9 mouse cellular contexts compared by ENCODE assay signal in the genomic region with DNA sequence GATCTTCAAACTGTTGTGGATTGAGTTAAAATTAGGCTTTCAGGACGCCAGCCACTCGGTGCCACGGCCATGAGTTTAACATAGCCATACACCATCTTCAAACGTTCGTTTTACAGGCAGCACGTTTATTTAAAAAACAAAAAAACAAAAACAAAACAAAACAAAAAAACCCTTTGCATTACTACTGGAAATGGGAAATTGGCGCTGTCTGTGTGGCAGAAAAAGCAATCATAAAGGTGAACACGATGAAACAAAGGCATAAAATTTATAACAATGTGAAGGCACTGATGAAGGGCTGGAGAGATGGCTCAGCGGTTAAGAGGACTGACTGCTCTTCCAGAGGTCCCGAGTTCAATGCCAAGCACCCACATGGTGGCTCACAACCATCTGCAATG. TPM values are rescaled to one million over a fixed set of nuclear protein-coding genes. Genes with fewer than 3 reads are reported as not detected.
A peak's percentile ranks its signal among the peaks of the same experiment; 100 is the strongest.
DNase-seq lines count a peak whose midpoint lies in the region; ATAC-seq and TF ChIP-seq lines count a peak whose summit lies in the region.
"Had no signal": no experiment of that assay in that cellular context is flagged by ENCODE, and none has a peak within 500 bp of the region (broad histone marks: within the 10 kb centered on the region; RNA-seq: fewer than 3 reads in every experiment).

Gene Tekt1 (minus strand): TSS at position 96 of the 395 bp plus-strand sequence.

- H3K27ac ChIP-seq in heart, embryonic 11.5 days (ENCODE audit: low read depth, low read length) = no peak within 1 kb of the TSS
- no peak within 1 kb of the TSS for H3K27ac ChIP-seq in thymus, adult 2 months (ENCODE audit: control insufficient read depth, insufficient read depth, low read length)
- H3K27ac ChIP-seq in liver, embryonic 12.5 days = no peak within 1 kb of the TSS

- WGBS in heart, embryonic 11.5 days (ENCODE audit: insufficient replicate concordance) = 36% methylated on average over 10 of the region's 10 CpGs
- WGBS in thymus, adult 2 months = 28% methylated on average over 10 of the region's 10 CpGs
- 25% methylated on average over 10 of the region's 10 CpGs for WGBS in liver, embryonic 12.5 days (ENCODE audit: insufficient replicate concordance)

- H3K9ac ChIP-seq in heart, embryonic 11.5 days (ENCODE audit: low read depth, low read length) = peak within 1 kb of the TSS; percentile 73
- peak within 1 kb of the TSS; percentile 25 for H3K9ac ChIP-seq in liver, embryonic 12.5 days

- H3K27me3 ChIP-seq in heart, embryonic 11.5 days (ENCODE audit: control insufficient read depth, insufficient read depth, low read length) = no peaks in the 10 kb centered on the region
- H3K27me3 ChIP-seq in thymus, adult 2 months (ENCODE audit: control insufficient read depth, insufficient read depth, low read length) = peaks cover 6% of the 10 kb centered on the region; the same call in 1 of the 2 replicates
- peaks cover 23% of the 10 kb centered on the region for H3K27me3 ChIP-seq in liver, embryonic 12.5 days (replicated peaks)

- no peak for DNase-seq in heart, postnatal 25 days (ENCODE audit: low spot score)
- DNase-seq in thymus, adult 2 months = no peak
- no peak for DNase-seq in thymus, postnatal 10 days (ENCODE audit: low spot score in 2 of 2)
- no peak for DNase-seq in ovary, adult 18-20 months (ENCODE audit: low spot score)
- DNase-seq in spleen, adult 18-20 months = no peak
- DNase-seq in kidney, postnatal 14 days = no peak

- TF ChIP-seq POLR2A in thymus, adult 2 months (IDR thresholded peaks at IDR 0.05; ENCODE audit: control insufficient read depth, extremely low read depth, insufficient read depth, low read length, poor library complexity) = no peak

- peak within 1 kb of the TSS; percentile 50 for H3K4me3 ChIP-seq in heart, embryonic 11.5 days (ENCODE audit: low read depth, low read length)
- peak within 1 kb of the TSS; percentile 24 for H3K4me3 ChIP-seq in thymus, adult 2 months (ENCODE audit: control insufficient read depth, insufficient read depth, low read length)
- peak within 1 kb of the TSS; percentile 44 for H3K4me3 ChIP-seq in liver, embryonic 12.5 days
- H3K4me3 ChIP-seq: myocyte had no signal

- H3K9me3 ChIP-seq in heart, embryonic 11.5 days (replicated peaks; ENCODE audit: control insufficient read depth, low read length) = no peaks in the 10 kb centered on the region
- H3K9me3 ChIP-seq in liver, embryonic 12.5 days (replicated peaks) = no peaks in the 10 kb centered on the region

- ATAC-seq in heart, embryonic 11.5 days (replicated peaks; ENCODE audit: insufficient number of reproducible peaks, low FRiP score, low TSS enrichment) = no peak
- ATAC-seq in liver, embryonic 12.5 days = no peak

- TF ChIP-seq CTCF in thymus, adult 2 months (IDR thresholded peaks at IDR 0.05; ENCODE audit: borderline replicate concordance, control insufficient read depth, extremely low read depth, insufficient read depth, low read length, poor library complexity) = no peak

- peak within 1 kb of the TSS; percentile 90 for H3K4me2 ChIP-seq in heart, embryonic 11.5 days
- H3K4me2 ChIP-seq in liver, embryonic 12.5 days = peak within 1 kb of the TSS; percentile 63

- no peaks in the 10 kb centered on the region; the same call in 1 of the 2 replicates for H3K4me1 ChIP-seq in heart, embryonic 11.5 days (ENCODE audit: control insufficient read depth, insufficient read depth, low read length)
- H3K4me1 ChIP-seq in thymus, adult 2 months (replicated peaks; ENCODE audit: control insufficient read depth, insufficient read depth, low read length) = peaks cover 7% of the 10 kb centered on the region
- H3K4me1 ChIP-seq in liver, embryonic 12.5 days = 0 out of 2 replicates have a peak, but pooled peaks cover 7% of the 10 kb centered on the region

- H3K36me3 ChIP-seq in heart, embryonic 11.5 days (ENCODE audit: control insufficient read depth, insufficient read depth, low read length) = no peaks in the 10 kb centered on the region
- H3K36me3 ChIP-seq in thymus, adult 2 months (ENCODE audit: control insufficient read depth, insufficient read depth, low read length) = no peaks in the 10 kb centered on the region
- no peaks in the 10 kb centered on the region for H3K36me3 ChIP-seq in liver, embryonic 12.5 days

- intact Hi-C loops in heart, postnatal 25 days (cut with DNase I) = no loop called here

RNA-seq across cellular contexts. Expression of gene Tekt1, which starts in this region (rescaled TPM):
- polyA plus RNA-seq in heart, embryonic 11.5 days (2014; fragmentation: Nextera tagmentation; extraction: Ambion mirVana) = 0.52 and 0.99 TPM in 2 replicates
- total RNA-seq in heart, postnatal 25 days (2021) = not detected
- 0.11 and 0.27 TPM in 2 replicates for polyA plus RNA-seq in thymus, adult 2 months (2012; rRNA removed)
- polyA plus RNA-seq in liver, embryonic 12.5 days (2016; fragmentation: Nextera tagmentation; extraction: Ambion mirVana) = 0.08 and 0.12 TPM in 2 replicates
- polyA plus RNA-seq: myocyte had no signal
